Mouse (Mus musculus): Measurements from ENCODE around the gene Timd4.

- TF ChIP-seq CTCF (IDR thresholded peaks at IDR 0.05; ENCODE audit: low read depth) (no peak), EP300 (IDR thresholded peaks at IDR 0.05; ENCODE audit: low read depth) (no peak)
Observed at GRCm38 (mm10) chr11:46810511-46810910, at the start of gene Timd4.
